ENCODE assay signal across 16 mouse cellular contexts in the genomic region with DNA sequence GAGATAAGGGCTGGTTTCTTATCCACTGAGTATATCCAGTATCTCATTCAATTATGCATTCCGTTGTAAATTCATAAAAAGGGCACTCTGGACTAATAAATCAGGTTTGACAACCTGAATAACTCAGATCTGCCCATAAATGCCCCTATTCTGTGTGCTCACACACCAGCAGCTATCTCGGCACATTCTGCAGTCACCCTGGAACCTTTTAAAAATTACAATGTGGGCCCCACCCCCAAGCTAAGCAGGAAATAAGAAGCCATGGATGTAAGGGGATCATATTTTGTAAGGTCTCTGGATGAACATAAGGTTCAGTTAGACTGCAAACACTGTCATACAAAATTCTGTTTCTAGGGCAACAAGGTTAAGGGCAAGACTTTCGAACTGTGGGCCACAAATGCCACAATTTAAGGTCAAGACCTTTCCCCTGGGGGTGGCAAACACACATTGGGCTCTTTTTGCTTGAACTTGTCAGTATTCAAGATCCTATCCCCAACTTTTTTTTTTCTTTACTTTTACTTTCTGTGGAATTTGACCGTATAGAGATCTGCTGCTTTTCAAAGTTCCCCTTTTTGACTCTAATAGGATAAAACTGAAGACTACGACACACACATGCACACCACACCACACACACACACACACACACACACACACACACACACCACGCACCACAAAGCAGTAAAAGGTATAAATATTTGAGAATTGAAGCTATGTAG. TPM values are rescaled to one million over a fixed set of nuclear protein-coding genes. Genes with fewer than 3 reads are reported as not detected.
DNase-seq lines count a peak whose midpoint lies in the region; ATAC-seq and TF ChIP-seq lines count a peak whose summit lies in the region.
"Had no signal": no experiment of that assay in that cellular context is flagged by ENCODE, and none has a peak within 500 bp of the region (broad histone marks: within the 10 kb centered on the region; RNA-seq: fewer than 3 reads in every experiment).

No protein-coding gene starts in this region.

- peaks cover 18% of the 10 kb centered on the region for H3K4me1 ChIP-seq in hindbrain, embryonic 12.5 days
- H3K4me1 ChIP-seq in hindbrain, postnatal 0 days (ENCODE audit: insufficient read depth, low read length), result no peaks in the 10 kb centered on the region; the same call in 1 of the 2 replicates
- 0 out of 2 replicates have a peak, but pooled peaks cover 6% of the 10 kb centered on the region for H3K4me1 ChIP-seq in intestine, postnatal 0 days (replicated peaks; ENCODE audit: control insufficient read depth, insufficient read depth, low read length)

- no peak overlapping the region for H3K9ac ChIP-seq in hindbrain, embryonic 12.5 days
- H3K9ac ChIP-seq in hindbrain, postnatal 0 days (replicated peaks; ENCODE audit: low read length), result no peak overlapping the region
- H3K9ac ChIP-seq in intestine, postnatal 0 days (ENCODE audit: low read depth, low read length), result no peak overlapping the region
- H3K9ac ChIP-seq: forebrain, embryonic 12.5 days; liver, embryonic 14.5 days had no signal

- H3K27ac ChIP-seq in hindbrain, embryonic 12.5 days, result no peak overlapping the region
- no peak overlapping the region for H3K27ac ChIP-seq in hindbrain, postnatal 0 days
- H3K27ac ChIP-seq in intestine, postnatal 0 days (ENCODE audit: low read depth, low read length), result no peak overlapping the region
- H3K27ac ChIP-seq: heart, adult 2 months; kidney, postnatal 0 days; liver, embryonic 14.5 days had no signal

- H3K27me3 ChIP-seq in hindbrain, embryonic 12.5 days, result no peaks in the 10 kb centered on the region
- H3K27me3 ChIP-seq in hindbrain, postnatal 0 days (ENCODE audit: insufficient read depth, low read length), result no peaks in the 10 kb centered on the region
- no peaks in the 10 kb centered on the region for H3K27me3 ChIP-seq in intestine, postnatal 0 days (replicated peaks; ENCODE audit: control insufficient read depth, insufficient read depth, low read length)
- H3K27me3 ChIP-seq: forebrain, embryonic 12.5 days had no signal

- peak; percentile 13; the same call in 1 of the 2 replicates for ATAC-seq in hindbrain, embryonic 12.5 days (ENCODE audit: low FRiP score)
- ATAC-seq in hindbrain, postnatal 0 days, result no peak
- peak; percentile 76 for ATAC-seq in common myeloid progenitor, adult 5-6 weeks (replicated peaks; ENCODE audit: low read depth, poor library complexity, severe bottlenecking)
- ATAC-seq in intestine, postnatal 0 days, result peak; percentile 84
- ATAC-seq in erythroblast, adult 5-6 weeks (replicated peaks; ENCODE audit: low FRiP score, poor library complexity, severe bottlenecking), result no peak
- ATAC-seq: CD4-positive, CD25-positive, alpha-beta regulatory T cell, adult 4 months had no signal

- DNase-seq in hindbrain, postnatal 0 days (ENCODE audit: low spot score), result no peak
- DNase-seq in 416B (ENCODE audit: low read depth) (peak; percentile 55), liver (no peak)
- no peak for DNase-seq in B cell, adult 2 months
- DNase-seq: heart, adult 2 months; heart, postnatal 10 days; lung, postnatal 36 days; right cerebral cortex, postnatal 25 days had no signal

- TF ChIP-seq CTCF in hindbrain, postnatal 0 days (IDR thresholded peaks at IDR 0.05; ENCODE audit: low read depth), result no peak
- TF ChIP-seq CTCF in intestine, postnatal 0 days (IDR thresholded peaks at IDR 0.05; ENCODE audit: low read depth), result no peak

- H3K9me3 ChIP-seq in hindbrain, embryonic 12.5 days (replicated peaks), result peaks cover 8% of the 10 kb centered on the region; the same call in 1 of the 2 replicates
- no peaks in the 10 kb centered on the region for H3K9me3 ChIP-seq in hindbrain, postnatal 0 days (ENCODE audit: low read length)
- H3K9me3 ChIP-seq in intestine, postnatal 0 days (ENCODE audit: control insufficient read depth), result peaks cover 2% of the 10 kb centered on the region; the same call in 1 of the 2 replicates
- H3K9me3 ChIP-seq: forebrain, embryonic 12.5 days had no signal

- WGBS in hindbrain, embryonic 12.5 days, result 32% methylated on average over 6 of the region's 6 CpGs
- WGBS in hindbrain, postnatal 0 days, result 42% methylated on average over 6 of the region's 6 CpGs
- WGBS in intestine, postnatal 0 days, result 34% methylated on average over 6 of the region's 6 CpGs

- H3K4me2 ChIP-seq in hindbrain, embryonic 12.5 days (replicated peaks), result no peak overlapping the region
- H3K4me2 ChIP-seq in hindbrain, postnatal 0 days (ENCODE audit: low read depth, low read length), result no peak overlapping the region
- no peak overlapping the region for H3K4me2 ChIP-seq in intestine, postnatal 0 days (replicated peaks; ENCODE audit: low read depth)
- H3K4me2 ChIP-seq: forebrain, embryonic 12.5 days had no signal

- no peaks in the 10 kb centered on the region for H3K36me3 ChIP-seq in hindbrain, embryonic 12.5 days
- no peaks in the 10 kb centered on the region for H3K36me3 ChIP-seq in hindbrain, postnatal 0 days (ENCODE audit: insufficient read depth, low read length)
- H3K36me3 ChIP-seq in intestine, postnatal 0 days (ENCODE audit: control insufficient read depth, insufficient read depth), result no peaks in the 10 kb centered on the region
- H3K36me3 ChIP-seq: forebrain, embryonic 12.5 days had no signal

- no peak overlapping the region for H3K4me3 ChIP-seq in hindbrain, embryonic 12.5 days
- H3K4me3 ChIP-seq in hindbrain, postnatal 0 days (ENCODE audit: low read length), result no peak overlapping the region
- H3K4me3 ChIP-seq in intestine, postnatal 0 days (ENCODE audit: low read depth, low read length), result no peak overlapping the region
- H3K4me3 ChIP-seq: forebrain, embryonic 12.5 days; heart, adult 2 months had no signal

RNA-seq across cellular contexts. Expression of a gene that starts 13.5 kb away (rescaled TPM):
- polyA plus RNA-seq in hindbrain, embryonic 12.5 days (2016; fragmentation: Nextera tagmentation; extraction: Ambion mirVana), result 15.5 and 22.7 TPM in 2 replicates
- total RNA-seq in hindbrain, postnatal 0 days (2014; rRNA removed), result 10.1 and 29.9 TPM in 2 replicates
- 12.4 and 14.9 TPM in 2 replicates for polyA plus RNA-seq in hindbrain, postnatal 0 days (2015; fragmentation: Nextera tagmentation; extraction: Ambion mirVana)
- total RNA-seq in common myeloid progenitor, adult 5-6 weeks (2017), result 9.5 and 13.7 TPM in 2 replicates
- 3.8 and 4.4 TPM in 2 replicates for polyA plus RNA-seq in intestine, postnatal 0 days (2015; fragmentation: Nextera tagmentation; extraction: Ambion mirVana)
- total RNA-seq in erythroblast, adult 5-6 weeks (2015; ENCODE audit: low replicate concordance), result 23.4 and 25.4 TPM in 2 replicates
- 22.6 and 26.9 TPM in 2 replicates for total RNA-seq in erythroblast, adult 5-6 weeks (2017; ENCODE audit: low replicate concordance)

Comparison
In these comparisons a context has a peak if more than half of its experiments do, and no peak if none do; other contexts are left out.
1. ATAC-seq: peak in hindbrain, embryonic 12.5 days (single experiment), common myeloid progenitor, adult 5-6 weeks (single experiment) and intestine, postnatal 0 days (single experiment); none in hindbrain, postnatal 0 days (single experiment) and erythroblast, adult 5-6 weeks (single experiment).